Mouse (Mus musculus): Measurements from ENCODE around the gene Ccnj. TPM values are rescaled to one million over a fixed set of nuclear protein-coding genes. Genes with fewer than 3 reads are reported as not detected.

The Ccnj gene
- total and polyA plus RNA-seq, 3 experiments: 4.3 to 8.6 (median 4.7) TPM

DNA sequence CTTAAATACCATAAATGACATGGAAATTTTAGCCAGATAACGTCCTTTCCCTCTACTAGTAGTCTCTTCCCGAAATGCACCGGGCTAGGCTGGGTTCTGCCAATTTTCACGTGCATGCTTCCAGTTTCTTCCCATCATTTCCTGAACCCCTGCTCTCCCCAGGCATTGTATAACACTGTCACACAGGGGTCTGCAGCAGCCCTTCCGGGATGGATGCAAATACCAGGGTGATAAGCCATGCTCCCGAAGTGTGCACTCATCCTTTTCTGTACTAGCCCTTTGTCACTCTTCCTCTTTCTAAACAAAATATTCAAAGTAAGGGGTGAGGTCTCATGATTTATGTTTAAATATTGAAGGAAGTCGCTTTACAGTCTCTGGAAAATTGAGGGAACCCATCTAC, 881 bp upstream of the Ccnj start:
- Histone ChIP-seq H3K4me1 (ENCODE audit: control insufficient read depth in 1 of 2, insufficient read depth in 2 of 2) (peaks cover 6 to 22% of the 10 kb centered on the region in 2 experiments), H3K27ac (ENCODE audit: insufficient read depth, low read depth) (no peak overlapping the region), H3K4me3 (replicated peaks in 1 of 3; ENCODE audit: low read depth in 2 of 3, low read length in 2 of 3, poor library complexity in 1 of 3) (peak overlapping the region in 2 of 3 experiments; percentile 67 to 83), H3K9ac (ENCODE audit: insufficient read depth, low read depth) (peak overlapping the region; percentile 63; the same call in 1 of the 2 replicates), H3K36me3 (replicated peaks in 1 of 2; ENCODE audit: control insufficient read depth in 1 of 2, insufficient read depth in 1 of 2, low read length in 1 of 2) (peaks cover 0 to 7% of the 10 kb centered on the region in 2 experiments), H3K4me2 (ENCODE audit: insufficient read depth, low read depth, poor library complexity, severe bottlenecking) (peak overlapping the region; percentile 79), H3K79me2 (replicated peaks; ENCODE audit: control insufficient read depth, extremely low read depth, insufficient read depth, poor library complexity, severe bottlenecking) (peaks cover 2% of the 10 kb centered on the region; the same call in 1 of the 2 replicates), H3K9me3 (replicated peaks; ENCODE audit: low read length) (no peaks in the 10 kb centered on the region), H3K27me3 (replicated peaks) (no peaks in the 10 kb centered on the region)
- TF ChIP-seq RCOR1 (conservative IDR thresholded peaks at IDR 0.05; ENCODE audit: low read depth, low read length): no peak
- TF ChIP-seq BHLHE40 (IDR thresholded peaks at IDR 0.05; ENCODE audit: low read depth, low read length): peak; percentile 43; the same call in 1 of the 2 replicates
- TF ChIP-seq MAFK (IDR thresholded peaks at IDR 0.05; ENCODE audit: insufficient replicate concordance, low read length): no peak
- TF ChIP-seq CHD2 (IDR thresholded peaks at IDR 0.05; ENCODE audit: low read length): no peak
- TF ChIP-seq ELF1 (IDR thresholded peaks at IDR 0.05; ENCODE audit: low read depth, low read length): peak; percentile 54
- no peak for DNase-seq (ENCODE audit: extremely low read depth)
- dilution Hi-C loops (cut with MboI; ENCODE audit: extremely low pct_ligation_motif_present, extremely low pct_unique_long_range_greater_than_20kb, low sequenced_read_pairs) (no loop called here), in situ Hi-C loops (cut with MboI; ENCODE audit: low pct_ligation_motif_present, low pct_unique_long_range_greater_than_20kb, low sequenced_read_pairs) (loop anchor here (5.0 kb wide), 1 partner anchor 72 kb away; no protein-coding TSS in a partner anchor)

GRCm38 (mm10) chr19:40831416-40832201, 530 bp downstream of the Ccnj start:
- Histone ChIP-seq H3K27ac (ENCODE audit: insufficient read depth, low read depth) (no peak overlapping the region), H3K9ac (ENCODE audit: insufficient read depth, low read depth) (peak overlapping the region; percentile 73), H3K4me1 (ENCODE audit: control insufficient read depth in 1 of 2, insufficient read depth in 2 of 2) (peaks cover 6 to 22% of the 10 kb centered on the region in 2 experiments), H3K4me2 (ENCODE audit: insufficient read depth, low read depth, poor library complexity, severe bottlenecking) (peak overlapping the region; percentile 70), H3K36me3 (replicated peaks in 1 of 2; ENCODE audit: control insufficient read depth in 1 of 2, insufficient read depth in 1 of 2, low read length in 1 of 2) (peaks cover 0 to 12% of the 10 kb centered on the region in 2 experiments), H3K27me3 (replicated peaks) (no peaks in the 10 kb centered on the region), H3K4me3 (replicated peaks in 1 of 3; ENCODE audit: low read depth in 2 of 3, low read length in 2 of 3, poor library complexity in 1 of 3) (peak overlapping the region; percentile 64 to 83 (median 75)), H3K9me3 (replicated peaks; ENCODE audit: low read length) (no peaks in the 10 kb centered on the region), H3K79me2 (replicated peaks; ENCODE audit: control insufficient read depth, extremely low read depth, insufficient read depth, poor library complexity, severe bottlenecking) (peaks cover 2% of the 10 kb centered on the region; the same call in 1 of the 2 replicates)
- peak; percentile 22 for DNase-seq (ENCODE audit: extremely low read depth)
- TF ChIP-seq MAZ (IDR thresholded peaks at IDR 0.05; ENCODE audit: low read depth, low read length) (no peak), NELFE (IDR thresholded peaks at IDR 0.05; ENCODE audit: low read depth, low read length) (no peak), TCF12 (IDR thresholded peaks at IDR 0.05; ENCODE audit: low read depth, low read length) (no peak; the same call in 1 of the 2 replicates), TBP (conservative IDR thresholded peaks at IDR 0.05; ENCODE audit: low read depth, low read length) (no peak), UBTF (IDR thresholded peaks at IDR 0.05; ENCODE audit: low read depth, low read length) (peak; percentile 73; the same call in 1 of the 2 replicates), ZKSCAN1 (IDR thresholded peaks at IDR 0.05; ENCODE audit: borderline replicate concordance, low read depth, low read length) (no peak), ETS1 (conservative IDR thresholded peaks at IDR 0.05; ENCODE audit: low read depth, low read length) (no peak), MEF2A (IDR thresholded peaks at IDR 0.05; ENCODE audit: borderline replicate concordance, low read depth, low read length) (no peak; the same call in 1 of the 2 replicates), BHLHE40 (IDR thresholded peaks at IDR 0.05; ENCODE audit: low read depth, low read length) (no peak), MXI1 (IDR thresholded peaks at IDR 0.05; ENCODE audit: low read depth, low read length) (0 out of 2 replicates have a peak, but pooled peaks have one; percentile 8), KAT2A (IDR thresholded peaks at IDR 0.05; ENCODE audit: insufficient replicate concordance, low read length) (no peak), MYC (IDR thresholded peaks at IDR 0.05; ENCODE audit: low read depth, low read length) (0 out of 2 replicates have a peak, but pooled peaks have one; percentile 4), CHD2 (IDR thresholded peaks at IDR 0.05; ENCODE audit: low read length) (no peak), E2F4 (IDR thresholded peaks at IDR 0.05; ENCODE audit: insufficient replicate concordance, low read depth, low read length) (no peak), SIN3A (IDR thresholded peaks at IDR 0.05; ENCODE audit: low read length) (no peak; the same call in 1 of the 2 replicates), USF2 (conservative IDR thresholded peaks at IDR 0.05; ENCODE audit: low read depth, low read length) (no peak)
- dilution Hi-C loops (cut with MboI; ENCODE audit: extremely low pct_ligation_motif_present, extremely low pct_unique_long_range_greater_than_20kb, low sequenced_read_pairs) (no loop called here), in situ Hi-C loops (cut with MboI; ENCODE audit: low pct_ligation_motif_present, low pct_unique_long_range_greater_than_20kb, low sequenced_read_pairs) (loop anchor here (5.0 kb wide), 1 partner anchor 71 kb away; no protein-coding TSS in a partner anchor)
